Mouse (Mus musculus): ENCODE results near the gene C130032M10Rik. TPM values are rescaled to one million over a fixed set of nuclear protein-coding genes. Genes with fewer than 3 reads are reported as not detected.
"Not testable (repeated sequence)": the region's sequence is repeated elsewhere in the genome, so short reads cannot be mapped to it uniquely, and the experiment has no call there.

Gene C130032M10Rik
- total RNA-seq, 2 experiments from 2014 or later, result not detected

- intact Hi-C loops (cut with DNase I), result no loop called here
- no peak for DNase-seq
Measured at GRCm38 (mm10) chr9:114517924-114518497, 2.5 kb downstream of the C130032M10Rik start.

DNA sequence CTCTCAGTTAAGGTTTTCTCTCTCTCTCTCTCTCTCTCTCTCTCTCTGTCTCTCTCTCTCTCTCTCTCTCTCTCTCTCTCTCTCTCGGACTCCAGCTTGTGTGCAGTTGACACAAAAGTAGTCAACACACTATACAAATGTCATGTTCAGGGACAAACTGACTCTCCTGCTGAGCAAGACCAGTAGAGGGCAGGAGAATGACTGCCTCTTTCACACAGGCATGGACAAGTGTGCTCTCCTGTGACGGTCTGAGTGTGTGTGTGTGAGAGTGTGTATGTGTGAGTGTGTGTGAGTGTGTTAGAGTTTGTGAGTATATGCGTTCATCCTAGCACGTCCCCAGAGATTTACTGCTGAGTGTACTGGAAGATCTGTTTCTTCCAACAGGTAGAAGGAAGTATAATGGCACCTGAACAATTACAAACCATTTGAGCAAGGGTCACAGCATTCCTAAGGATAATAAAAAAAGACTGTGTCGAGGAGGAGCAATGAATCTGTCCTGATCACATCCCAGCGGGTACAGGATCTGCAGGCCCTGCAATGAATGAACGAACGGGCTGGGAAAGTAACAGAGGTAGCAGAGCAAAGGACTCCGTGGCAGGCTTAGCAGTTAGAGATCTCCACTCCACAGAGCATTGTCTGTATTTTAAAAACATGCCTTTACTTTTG, 3.4 kb downstream of the C130032M10Rik start:
- no peak for DNase-seq
- intact Hi-C loops (cut with DNase I), result no loop called here

GRCm38 (mm10) chr9:114520529-114520928, 5.0 kb downstream of the C130032M10Rik start:
- DNase-seq; intact Hi-C loops (cut with DNase I): not testable (repeated sequence)

- DNase-seq, result no peak
- intact Hi-C loops (cut with DNase I), result no loop called here
Measured at GRCm38 (mm10) chr9:114522041-114522440, 6.5 kb downstream of the C130032M10Rik start.

DNA sequence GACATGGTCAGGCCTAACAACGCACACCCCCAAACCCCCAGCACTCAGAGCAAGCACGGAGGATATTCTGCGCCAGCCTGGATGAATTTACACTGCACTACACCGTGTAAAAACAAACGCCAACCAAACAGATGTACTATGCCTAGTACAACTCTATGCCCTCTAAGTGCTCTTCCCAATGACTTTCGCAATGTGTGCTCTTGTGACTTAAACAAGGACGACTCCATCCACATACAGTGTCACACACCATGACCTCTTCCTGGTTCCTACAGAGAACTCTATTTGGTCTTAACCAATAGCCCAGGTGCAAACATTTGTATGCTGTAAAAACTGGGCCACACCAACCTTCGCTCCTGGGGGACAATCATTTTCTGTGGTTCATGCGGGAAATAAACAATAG, 7.0 kb downstream of the C130032M10Rik start:
- intact Hi-C loops (cut with DNase I), result no loop called here
- DNase-seq, result no peak

DNA sequence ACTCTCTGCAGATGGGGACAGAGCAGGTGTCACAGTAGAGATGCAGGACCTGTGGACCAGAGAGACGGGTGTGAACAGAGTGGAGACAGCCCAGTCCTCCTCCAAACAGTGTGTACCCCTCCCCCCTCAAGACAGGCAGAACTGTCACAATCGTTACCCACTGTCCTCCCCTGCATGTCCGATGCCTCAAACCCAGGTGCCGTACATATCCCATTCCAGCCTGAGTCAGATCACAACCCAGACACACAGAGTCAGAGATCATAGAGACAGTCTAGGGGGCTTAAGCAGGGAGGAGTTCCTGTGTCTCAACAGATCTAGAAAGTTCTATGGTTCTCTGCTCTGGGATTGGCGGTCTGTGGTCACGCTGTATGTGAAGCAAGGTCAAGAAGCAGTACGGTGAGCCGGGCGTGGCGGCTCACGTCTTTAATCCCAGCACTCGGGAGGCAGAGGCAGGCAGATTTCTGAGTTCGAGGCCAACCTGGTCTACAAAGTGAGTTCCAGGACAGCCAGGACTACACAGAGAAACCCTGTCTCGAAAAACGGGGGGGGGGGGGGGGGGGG, 9.7 kb downstream of the C130032M10Rik start:
- no peak for DNase-seq
- intact Hi-C loops (cut with DNase I), result no loop called here

DNA sequence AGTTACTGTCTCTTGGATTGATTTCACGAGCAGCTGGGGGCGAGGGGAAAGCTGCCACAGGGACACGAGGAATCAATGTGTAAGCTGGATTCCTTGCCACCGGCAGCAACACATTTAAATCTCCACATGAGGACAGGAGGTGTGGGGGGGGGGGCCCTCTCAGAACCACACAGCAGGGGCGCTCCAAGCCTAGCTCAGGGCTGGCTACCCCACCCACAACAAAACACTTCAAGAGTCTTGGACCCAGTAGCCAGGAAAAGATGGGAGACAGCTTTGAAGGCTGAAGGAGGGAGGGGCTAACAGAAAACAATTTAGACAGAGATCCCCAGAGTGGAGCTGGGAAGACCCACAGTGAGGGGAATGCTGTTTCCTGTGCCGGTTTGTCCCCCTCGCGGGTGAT, 10.4 kb downstream of the C130032M10Rik start:
- no peak for DNase-seq
- intact Hi-C loops (cut with DNase I), result no loop called here

DNA sequence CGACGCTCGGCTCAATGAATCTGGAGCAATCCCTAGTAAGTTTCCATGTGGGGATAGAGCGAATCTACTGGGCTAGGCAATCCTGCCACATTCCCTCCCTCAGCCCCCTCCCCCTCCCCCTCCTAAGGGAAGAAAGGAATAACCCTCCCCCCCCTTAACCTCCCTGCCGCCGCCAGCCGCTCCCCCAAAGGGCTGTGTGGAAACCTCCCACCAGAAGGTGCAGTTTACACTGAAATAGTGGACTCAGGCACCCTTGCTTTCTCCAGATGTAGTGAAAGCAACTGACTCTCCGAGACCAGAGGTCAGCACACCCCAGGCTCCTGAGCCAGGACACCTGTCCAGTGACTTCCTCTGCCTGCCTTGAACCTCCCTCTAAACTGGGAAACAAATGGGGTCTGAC, 11.1 kb downstream of the C130032M10Rik start:
- no peak for DNase-seq
- intact Hi-C loops (cut with DNase I), result no loop called here

DNA sequence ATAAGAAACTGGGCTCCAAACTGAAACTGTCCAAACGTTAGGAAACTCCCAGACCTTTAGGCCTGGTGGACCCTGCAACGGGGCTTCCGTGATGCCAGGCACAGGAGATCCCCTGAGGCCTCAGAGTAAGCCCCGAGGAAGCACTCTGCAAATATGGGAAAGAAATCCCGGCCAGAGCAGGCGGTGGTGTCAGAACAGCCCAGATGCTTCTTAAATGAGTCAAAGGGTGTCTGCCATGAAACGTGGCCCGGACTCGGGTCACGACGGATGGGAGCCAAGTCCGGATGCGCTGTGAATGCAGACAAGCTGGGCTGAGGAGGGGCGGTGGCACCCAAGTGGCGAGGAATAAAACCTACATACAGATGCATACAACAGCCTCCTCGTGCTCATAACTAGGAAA, 11.6 kb downstream of the C130032M10Rik start:
- intact Hi-C loops (cut with DNase I), result no loop called here
- DNase-seq, result peak; percentile 64 to 70

DNA sequence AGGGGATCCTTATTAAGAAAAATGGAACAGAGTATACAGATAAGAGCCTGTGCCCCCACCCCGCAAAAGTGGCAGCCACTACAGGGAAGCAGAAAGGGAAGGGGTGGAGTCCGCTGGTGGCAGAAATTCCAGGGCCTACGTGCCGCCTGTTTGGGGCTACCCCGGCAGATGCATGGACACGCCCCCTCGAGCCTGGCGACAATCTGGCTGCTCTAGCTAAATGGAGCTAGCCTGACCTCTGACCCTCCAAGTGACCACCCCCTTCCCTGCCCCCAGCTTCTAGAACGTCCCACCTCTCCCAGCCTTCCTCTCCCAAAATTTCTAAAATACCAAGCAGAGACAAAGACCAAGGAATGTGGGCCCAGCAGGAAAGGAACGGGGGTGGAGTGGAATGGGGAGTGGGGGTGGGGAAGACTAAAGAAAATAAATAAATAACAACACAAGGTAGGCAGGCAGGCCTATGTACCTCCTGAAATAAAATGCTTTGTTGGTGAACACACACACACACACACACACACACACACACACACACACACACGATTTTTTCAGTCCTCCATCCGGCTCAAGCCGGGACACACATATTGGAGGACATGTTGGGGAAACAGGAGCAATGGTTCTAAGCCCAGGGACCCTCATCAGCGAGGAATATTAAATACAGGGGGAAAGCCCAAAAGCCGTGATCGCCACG, 12.6 kb downstream of the C130032M10Rik start:
- intact Hi-C loops (cut with DNase I), result no loop called here
- DNase-seq, result peak; percentile 18 to 36

DNA sequence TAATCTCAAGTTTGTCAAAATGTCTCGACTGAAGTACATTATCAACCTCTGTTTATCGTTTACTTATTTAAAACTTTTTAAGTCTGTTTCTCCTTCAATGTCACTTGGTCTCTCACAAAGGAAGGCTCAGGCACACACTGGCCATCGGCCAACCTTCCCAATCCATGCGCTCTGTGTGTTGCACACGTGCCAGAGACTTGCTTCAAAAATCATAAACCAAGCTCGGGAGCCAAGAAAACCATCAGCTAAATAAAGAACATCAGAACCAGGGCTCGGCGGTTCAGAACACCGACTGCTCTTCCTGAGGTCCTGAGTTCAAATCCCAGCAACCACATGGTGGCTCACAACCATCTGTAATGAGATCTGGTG, 13.2 kb downstream of the C130032M10Rik start:
- DNase-seq, result peak; percentile 41 to 54

DNA sequence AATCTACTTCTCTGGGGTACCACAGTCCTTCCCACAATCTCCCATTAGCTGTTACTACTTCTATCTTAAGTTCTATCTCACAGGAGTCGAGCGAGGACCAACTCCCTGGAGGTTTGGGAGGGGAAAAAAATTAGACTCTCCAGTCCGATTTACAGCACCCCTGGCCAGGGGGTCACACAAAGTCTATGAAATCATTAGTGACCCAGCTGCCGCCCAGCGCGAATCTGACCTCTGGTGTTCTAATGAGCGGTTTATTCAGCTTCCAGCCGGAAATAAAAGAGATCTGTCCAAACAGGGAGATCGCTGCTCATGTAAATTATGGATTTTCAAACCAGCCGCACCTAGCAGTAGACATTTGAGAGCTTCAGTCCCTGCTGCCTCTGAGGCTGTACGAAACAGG, 15.8 kb downstream of the C130032M10Rik start:
- intact Hi-C loops (cut with DNase I), result no loop called here
- DNase-seq, result no peak

More for the DNA sequence above, 13.2 kb downstream of the C130032M10Rik start:
- intact Hi-C loops (cut with DNase I), result no loop called here

DNA sequence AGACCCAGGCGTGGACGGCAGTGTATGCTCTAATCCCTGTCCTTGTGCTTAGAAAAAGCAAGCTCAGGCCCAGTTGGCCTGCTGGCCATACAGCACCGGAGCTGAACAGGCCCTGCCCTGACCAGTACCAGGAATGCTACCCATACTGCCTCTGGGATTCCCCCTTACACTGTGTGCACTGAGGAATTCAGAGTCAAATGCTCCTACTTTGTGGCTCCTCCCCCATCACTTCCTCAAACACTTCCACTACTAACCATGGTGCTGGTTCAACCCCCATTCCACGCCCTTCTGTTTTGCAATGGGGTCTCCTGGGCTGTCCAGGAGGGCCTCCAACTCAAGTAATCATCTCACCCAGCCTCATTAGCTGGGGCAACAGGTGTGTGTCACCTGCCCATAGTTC, 18.4 kb downstream of the C130032M10Rik start:
- no peak for DNase-seq
- intact Hi-C loops (cut with DNase I), result no loop called here

GRCm38 (mm10) chr9:114534747-114535517, 19.4 kb downstream of the C130032M10Rik start:
- DNase-seq, result no peak
- intact Hi-C loops (cut with DNase I), result no loop called here

DNA sequence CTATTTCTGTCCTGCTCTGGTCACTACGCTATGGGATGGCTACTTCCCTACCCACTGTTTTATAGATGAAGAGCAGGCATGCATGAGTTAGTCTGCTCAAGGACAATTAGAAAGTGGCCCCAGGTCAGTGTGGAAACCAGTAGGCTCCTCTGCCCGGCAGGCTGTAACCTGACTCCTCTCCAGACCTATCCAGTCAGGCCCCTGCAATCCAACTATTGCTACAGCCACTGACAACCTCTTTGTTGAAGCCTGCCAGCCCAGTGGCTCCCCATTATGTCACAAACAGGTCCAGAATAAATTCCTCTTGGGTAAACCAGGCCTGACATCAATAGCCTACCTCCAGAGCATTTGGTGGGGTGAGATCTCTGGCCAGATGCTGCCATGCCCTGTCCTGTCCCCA, 21.1 kb downstream of the C130032M10Rik start:
- no peak for DNase-seq
- intact Hi-C loops (cut with DNase I), result no loop called here

GRCm38 (mm10) chr9:114538996-114539563, 23.6 kb downstream of the C130032M10Rik start:
- DNase-seq, result no peak
- intact Hi-C loops (cut with DNase I), result no loop called here

- intact Hi-C loops (cut with DNase I), result no loop called here
- DNase-seq, result peak; percentile 34 to 42
Measured at GRCm38 (mm10) chr9:114541279-114541741, 25.8 kb downstream of the C130032M10Rik start.

DNA sequence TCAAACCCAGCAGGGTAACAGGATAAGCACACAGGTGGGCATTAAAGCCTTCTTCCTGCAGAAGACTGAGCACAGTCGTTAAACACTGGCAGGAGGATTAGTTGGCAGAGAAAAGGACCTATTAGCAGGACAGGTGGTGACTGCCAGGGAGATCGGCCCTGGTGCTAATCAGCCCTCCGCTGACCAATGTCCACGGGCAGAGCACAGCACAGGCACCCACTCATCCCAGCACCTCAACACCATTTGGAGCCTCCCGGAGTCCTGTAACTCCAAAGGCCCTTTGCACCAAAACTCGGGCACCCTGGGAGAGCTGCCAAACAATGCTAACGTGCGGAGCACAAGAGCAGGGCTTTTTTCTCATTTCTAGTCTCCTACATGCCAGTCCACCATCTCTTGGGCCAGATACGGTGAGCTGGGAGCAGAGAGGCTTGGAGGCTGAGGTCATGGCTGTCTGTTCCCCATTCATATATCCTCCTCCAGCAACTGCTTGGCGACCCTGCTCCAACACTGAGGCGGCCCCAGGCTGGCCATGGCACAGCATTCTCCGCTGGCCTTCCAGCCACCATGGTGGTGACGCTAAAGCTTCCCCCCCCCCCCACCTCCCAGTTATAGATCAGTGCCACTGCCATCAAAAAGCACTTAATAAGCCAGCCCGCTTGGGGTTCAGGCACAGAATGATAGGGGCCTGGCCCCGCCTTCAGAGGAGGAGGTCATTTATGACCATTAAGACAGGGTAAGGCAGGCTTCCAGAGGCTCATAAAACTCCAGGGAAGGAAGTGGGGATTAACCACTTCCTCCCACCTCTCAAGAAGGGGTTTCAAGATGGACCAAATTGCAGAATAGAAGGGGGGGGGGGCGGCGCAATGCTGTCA, 28.6 kb downstream of the C130032M10Rik start:
- intact Hi-C loops (cut with DNase I), result no loop called here
- DNase-seq, result no peak

DNA sequence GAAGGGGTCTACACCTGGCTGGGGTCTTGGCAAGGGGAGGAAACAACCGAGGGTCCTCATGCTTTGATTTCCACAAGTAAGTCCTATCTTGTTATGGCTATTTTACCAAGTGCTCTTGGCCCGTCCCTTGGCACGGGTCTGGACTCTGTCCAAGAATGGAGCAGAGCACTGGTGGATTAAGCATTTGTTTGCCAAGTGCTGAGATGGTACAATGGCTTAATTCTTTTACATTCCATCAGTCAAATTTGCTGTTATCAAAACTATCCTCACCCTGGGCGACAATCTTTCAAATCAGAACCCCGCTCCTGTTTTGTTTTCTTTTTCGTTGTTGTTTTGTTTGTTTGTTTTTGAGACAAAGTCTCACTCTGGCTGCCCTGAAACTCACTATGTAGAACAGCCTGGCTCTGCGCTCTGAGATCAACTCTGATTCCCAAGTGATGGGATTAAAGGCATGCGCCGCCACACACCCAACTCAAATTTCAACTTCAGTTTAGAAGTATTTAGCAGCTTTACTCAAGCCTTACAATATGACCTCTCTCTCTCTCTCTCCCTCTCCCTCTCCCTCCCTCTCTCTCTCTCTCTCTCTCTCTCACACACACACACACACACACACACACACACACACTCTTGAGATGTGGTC, 29.4 kb downstream of the C130032M10Rik start:
- intact Hi-C loops (cut with DNase I), result no loop called here

More for the DNA sequence above, 29.4 kb downstream of the C130032M10Rik start:
- no peak for DNase-seq

All from heart, postnatal 10 days (tissue).